Mouse (Mus musculus): ENCODE results near the gene Vmn2r40.
"Not testable (repeated sequence)": the region's sequence is repeated elsewhere in the genome, so short reads cannot be mapped to it uniquely, and the experiment has no call there.

Gene Vmn2r40

GRCm38 (mm10) chr7:8931335-8931734 is at the start of gene Vmn2r40:
Gene Vmn2r40 (minus strand): TSS chr7:8931435.
- in situ Hi-C loops (cut with MboI; ENCODE audit: low pct_unique_long_range_greater_than_20kb in 1 of 2, low sequenced_read_pairs in 2 of 2, unreplicated experiment in 1 of 2), result not testable (repeated sequence)
